Mouse (Mus musculus) cerebellum, adult 2 months (tissue): ENCODE results near the gene Srrm3.
A peak's percentile ranks its signal among the peaks of the same experiment; 100 is the strongest.

Experiments used
- CTCF ChIP-seq: fragments of 200-500 bp; IDR thresholded peaks from 2 replicates; pipeline ENCODE4 v1.5.1; 2011; ENCODE audit warnings: low read depth, mild to moderate bottlenecking, control low read depth, low read length, moderate library complexity, borderline replicate concordance; ENCODE audit not compliant: insufficient read depth
- POLR2A ChIP-seq: fragments of 200-500 bp; IDR thresholded peaks from 2 replicates; pipeline ENCODE4 v1.6.1; 2011; ENCODE audit warnings: low read length, control low read depth, borderline replicate concordance; ENCODE audit not compliant: insufficient read depth

GRCm38 (mm10) chr5:135778471-135779445 is 27.9 kb upstream of the Srrm3 start, which contains the start of gene Mdh2:
- TF ChIP-seq CTCF = no peak
- TF ChIP-seq POLR2A = peak; percentile 99
